Mouse (Mus musculus) c-Kit-negative CD71-positive TER-119-positive erythroid progenitor cells, embryonic 14.5 days (primary cell): ENCODE data around the gene Entr1.

ENCODE experiments used
- DNase-seq: peaks from one replicate; pipeline ENCODE4 v3.0.0-alpha.2; 2013; ENCODE audit warnings: low read depth, low spot score

The Entr1 gene

DNA sequence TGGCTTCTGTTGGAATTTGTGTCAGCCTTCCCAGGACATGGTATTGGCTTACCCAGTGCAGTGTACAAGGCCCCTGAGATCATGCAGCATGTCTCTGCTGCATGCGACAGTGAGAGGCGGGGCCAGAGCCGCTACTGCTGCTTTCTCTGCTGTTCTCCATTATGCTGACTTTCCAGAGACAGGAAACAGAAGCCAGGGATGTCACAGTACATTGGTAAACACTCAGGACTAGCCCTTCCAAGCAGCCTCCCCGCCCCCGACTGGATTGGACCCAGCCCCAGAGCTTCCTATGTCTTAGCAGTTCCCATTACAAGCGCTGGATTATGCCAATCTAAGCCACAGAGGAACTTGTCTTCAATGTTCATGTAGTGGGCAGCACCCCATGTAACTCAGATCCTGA is 40.9 kb downstream of the Entr1 start:
- DNase-seq, result no peak

DNA sequence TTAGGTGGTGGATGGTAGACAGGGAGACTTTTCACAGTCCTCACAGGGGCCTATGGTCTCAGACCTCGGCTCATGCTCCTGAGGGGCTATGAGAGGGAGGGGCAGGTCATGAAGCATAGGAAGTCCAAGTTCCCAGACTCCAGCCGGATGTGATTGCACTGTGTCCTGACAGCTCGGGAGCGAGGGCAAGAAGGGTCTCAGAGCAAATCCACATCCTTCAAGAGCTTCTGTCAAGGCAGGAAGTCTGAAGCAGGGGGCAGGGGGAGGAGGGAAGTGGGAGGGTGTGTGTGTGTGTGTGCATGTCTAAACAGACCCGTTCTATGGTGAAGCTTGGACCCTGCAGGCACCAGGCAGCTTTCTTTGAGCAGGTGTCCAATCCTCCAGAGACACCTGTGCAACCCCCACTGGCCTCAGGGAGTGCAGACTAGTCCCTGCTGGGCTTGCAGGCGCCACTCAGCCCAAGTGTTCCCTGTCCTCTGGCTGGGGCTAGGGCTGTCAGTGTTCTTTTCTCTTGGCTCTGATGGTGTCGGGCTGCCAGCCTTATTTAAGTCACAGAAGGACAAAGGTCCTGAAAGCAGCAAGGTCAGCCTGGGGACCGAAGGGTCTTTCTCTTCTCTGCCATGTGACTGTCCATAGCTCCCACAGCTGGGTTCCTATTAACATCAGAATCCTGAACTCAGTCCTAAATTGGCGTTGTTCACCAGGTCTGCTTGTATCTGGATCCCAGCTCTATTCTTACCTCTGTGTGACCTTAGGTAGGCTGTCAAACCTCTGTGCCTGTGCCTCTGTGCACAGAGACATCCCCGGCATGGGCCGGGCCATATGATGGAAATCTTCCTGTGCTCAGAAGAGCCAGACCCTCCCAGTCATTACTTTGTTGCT is 46.3 kb downstream of the Entr1 start:
- no peak for DNase-seq

DNA sequence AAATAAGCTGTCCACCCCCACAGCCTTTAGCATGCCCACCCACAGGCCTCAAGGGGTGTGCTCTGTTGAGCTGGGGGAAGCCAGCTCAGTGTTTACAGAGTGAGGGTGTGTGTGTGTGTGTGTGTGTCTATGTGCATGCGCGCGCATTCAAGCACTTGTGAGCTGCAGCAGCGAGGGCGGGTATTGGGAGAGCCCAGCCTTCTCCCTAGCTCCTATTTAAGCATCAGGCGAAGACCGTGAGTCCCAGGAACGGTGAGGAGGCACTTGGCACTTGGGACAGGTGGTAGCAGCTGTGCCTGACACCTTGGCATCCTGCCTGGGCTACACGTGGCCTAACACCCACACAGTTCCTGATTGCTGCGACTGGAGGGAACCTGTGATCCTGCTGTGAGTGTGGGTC is 47.1 kb downstream of the Entr1 start:
- no peak for DNase-seq

GRCm38 (mm10) chr2:26341510-26341981 is 47.6 kb downstream of the Entr1 start:
- no peak for DNase-seq

DNA sequence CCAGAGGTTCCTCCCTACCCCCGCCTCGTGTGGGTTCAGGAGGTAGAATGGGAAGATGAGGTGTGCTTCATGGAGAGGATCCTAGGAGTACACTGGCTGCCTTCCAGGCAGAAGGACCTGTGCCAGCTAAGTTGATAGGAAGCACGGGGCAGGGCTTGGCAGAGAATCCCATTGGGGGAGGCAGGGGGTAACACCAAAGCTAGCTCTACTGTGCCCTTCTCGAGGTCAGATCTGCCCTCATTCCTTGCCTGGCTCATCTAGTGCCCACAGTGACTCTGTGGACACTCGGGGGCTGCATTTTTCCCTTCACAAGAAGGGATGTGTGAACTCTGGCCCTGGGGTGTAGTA is 49.9 kb downstream of the Entr1 start:
- DNase-seq, result no peak

DNA sequence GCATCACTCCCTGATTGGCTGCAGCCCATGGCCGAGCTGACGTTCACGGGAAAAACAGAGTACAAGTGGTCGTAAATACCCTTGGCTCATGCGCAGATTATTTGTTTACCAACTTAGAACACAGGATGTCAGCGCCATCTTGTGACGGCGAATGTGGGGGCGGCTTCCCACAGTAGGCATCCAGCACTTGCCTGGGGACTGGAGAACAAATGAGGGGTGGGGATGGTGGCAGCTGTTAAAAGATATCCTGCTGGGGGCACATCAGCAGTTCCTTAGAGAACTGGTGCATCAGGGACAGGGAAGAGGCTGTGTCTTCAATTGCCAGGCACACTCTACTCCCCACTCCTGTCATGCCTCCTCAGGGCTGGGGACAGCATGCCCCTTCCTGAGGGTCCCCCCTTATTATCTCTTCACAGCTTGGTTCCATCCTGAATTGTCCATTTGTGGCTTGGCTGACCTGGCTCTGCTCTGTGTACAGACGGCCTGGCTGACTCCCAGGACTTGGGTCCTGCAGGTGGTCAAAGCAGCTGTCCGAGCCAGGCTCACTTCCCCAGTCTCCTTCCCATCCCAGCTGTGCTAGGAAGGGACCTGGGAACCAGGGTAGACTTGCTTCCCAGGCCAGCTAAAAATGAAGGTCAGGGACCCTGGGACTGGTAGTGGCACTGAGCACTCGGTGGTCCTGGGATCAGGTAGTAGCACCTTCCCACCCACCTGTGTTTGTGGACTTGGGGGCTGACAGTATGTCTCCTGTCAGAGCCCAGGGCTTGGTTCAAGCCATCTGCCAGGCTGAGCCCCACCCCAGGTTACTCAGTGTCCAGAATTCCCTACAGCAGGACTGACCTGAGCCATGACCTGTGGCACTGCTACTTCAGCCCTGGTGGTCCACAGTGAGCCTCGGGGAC is 50.6 kb downstream of the Entr1 start:
- DNase-seq, result no peak
